Mouse (Mus musculus): ENCODE measurements at regions not wholly inside any gene's neighbourhood (a gene's known extent, or its start where the extent isn't known, plus 50 kb on each side); places are given as distances from the start of the nearest gene placed in this dataset.

GRCm38 (mm10) chr6:99804905-99805245 lies 78.7 kb upstream of the Prok2 start:
- TF ChIP-seq CEBPB (IDR thresholded peaks at IDR 0.05; ENCODE audit: low read depth) (no peak), MYOD1 (IDR thresholded peaks at IDR 0.05; ENCODE audit: control insufficient read depth, insufficient read length, low read depth) (no peak), CTCF (IDR thresholded peaks at IDR 0.05; ENCODE audit: control insufficient read depth, insufficient read depth, insufficient read length) (no peak), USF1 (IDR thresholded peaks at IDR 0.05; ENCODE audit: low read depth) (no peak), MAX (IDR thresholded peaks at IDR 0.05) (no peak), FOSL1 (IDR thresholded peaks at IDR 0.05; ENCODE audit: insufficient read depth, low read length, poor library complexity, severe bottlenecking) (no peak), MYOG (IDR thresholded peaks at IDR 0.05; ENCODE audit: control insufficient read depth, extremely low read depth, insufficient read length) (no peak)
- Histone ChIP-seq H3K36me3 (ENCODE audit: control insufficient read depth, insufficient read depth) (no peaks in the 10 kb centered on the region), H3K4me3 (ENCODE audit: insufficient read depth, poor library complexity, severe bottlenecking) (no peak overlapping the region)

GRCm38 (mm10) chr6:99803983-99804904 lies 78.1 kb upstream of the Prok2 start:
- H3K27me3 ChIP-seq (ENCODE audit: control insufficient read depth, insufficient read depth, insufficient read length), result no peaks in the 10 kb centered on the region
- no peaks in the 10 kb centered on the region for H3K79me2 ChIP-seq (ENCODE audit: control insufficient read depth, insufficient read depth)
- H3K36me3 ChIP-seq (ENCODE audit: control insufficient read depth, insufficient read depth), result no peaks in the 10 kb centered on the region
- TF ChIP-seq CEBPB (IDR thresholded peaks at IDR 0.05; ENCODE audit: low read depth) (no peak), CTCF (IDR thresholded peaks at IDR 0.05; ENCODE audit: control insufficient read depth, insufficient read depth, insufficient read length) (peak; percentile 99)
- no peak overlapping the region for H3K4me3 ChIP-seq (ENCODE audit: insufficient read depth, poor library complexity, severe bottlenecking)
- no peak overlapping the region for H3ac ChIP-seq (ENCODE audit: control insufficient read depth, insufficient read length, low read depth)
- no peaks in the 10 kb centered on the region for H3K79me3 ChIP-seq (ENCODE audit: low read depth)

More at GRCm38 (mm10) chr6:99804905-99805245, 78.7 kb upstream of the Prok2 start:
- Histone ChIP-seq H3ac (ENCODE audit: control insufficient read depth, insufficient read length, low read depth) (no peak overlapping the region), H3K27me3 (ENCODE audit: control insufficient read depth, insufficient read depth, insufficient read length) (no peaks in the 10 kb centered on the region), H3K79me3 (ENCODE audit: low read depth) (no peaks in the 10 kb centered on the region), H3K79me2 (ENCODE audit: control insufficient read depth, insufficient read depth) (no peaks in the 10 kb centered on the region)

DNA sequence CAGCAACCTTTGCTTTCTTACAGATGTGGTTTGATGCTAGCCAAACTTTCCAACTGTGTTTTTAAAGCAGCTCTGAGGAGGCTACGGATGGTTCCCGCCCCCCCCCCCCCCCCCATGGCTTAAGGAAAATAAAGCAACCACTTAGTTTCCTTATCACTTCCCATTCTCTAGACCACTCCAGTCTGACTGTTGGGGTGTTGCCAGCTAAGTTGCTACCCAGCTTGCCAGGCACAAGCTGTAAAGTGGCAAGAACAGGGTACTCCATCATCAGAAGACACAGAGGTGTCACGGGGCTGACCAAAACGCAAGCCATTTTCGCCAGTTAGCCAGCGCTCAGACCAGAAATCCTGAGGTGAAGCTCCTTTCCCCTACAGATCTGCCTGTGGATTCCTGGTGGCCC lies 74.7 kb upstream of the Prok2 start:
- Histone ChIP-seq H3ac (ENCODE audit: control insufficient read depth, insufficient read length, low read depth) (no peak overlapping the region), H3K36me3 (ENCODE audit: control insufficient read depth, insufficient read depth) (no peaks in the 10 kb centered on the region), H3K79me3 (ENCODE audit: low read depth) (no peaks in the 10 kb centered on the region), H3K27me3 (ENCODE audit: control insufficient read depth, insufficient read depth, insufficient read length) (no peaks in the 10 kb centered on the region), H3K4me3 (ENCODE audit: insufficient read depth, poor library complexity, severe bottlenecking) (no peak overlapping the region), H3K79me2 (ENCODE audit: control insufficient read depth, insufficient read depth) (no peaks in the 10 kb centered on the region)
- TF ChIP-seq FOSL1 (IDR thresholded peaks at IDR 0.05; ENCODE audit: insufficient read depth, low read length, poor library complexity, severe bottlenecking), result no peak

- no peak overlapping the region for H3K4me3 ChIP-seq (ENCODE audit: insufficient read depth, poor library complexity, severe bottlenecking)
- no peak overlapping the region for H3ac ChIP-seq (ENCODE audit: control insufficient read depth, insufficient read length, low read depth)
- no peak for TF ChIP-seq MYOG (IDR thresholded peaks at IDR 0.05; ENCODE audit: control insufficient read depth, extremely low read depth, insufficient read length)
- TF ChIP-seq MYOD1 (IDR thresholded peaks at IDR 0.05; ENCODE audit: control insufficient read depth, insufficient read length, low read depth), result no peak
- TF ChIP-seq CEBPB (IDR thresholded peaks at IDR 0.05; ENCODE audit: low read depth), result no peak
- no peak for TF ChIP-seq CTCF (IDR thresholded peaks at IDR 0.05; ENCODE audit: control insufficient read depth, insufficient read depth, insufficient read length)
- no peak for TF ChIP-seq FOSL1 (IDR thresholded peaks at IDR 0.05; ENCODE audit: insufficient read depth, low read length, poor library complexity, severe bottlenecking)
- TF ChIP-seq MAX (IDR thresholded peaks at IDR 0.05), result no peak
- TF ChIP-seq USF1 (IDR thresholded peaks at IDR 0.05; ENCODE audit: low read depth), result no peak
- no peaks in the 10 kb centered on the region for H3K79me3 ChIP-seq (ENCODE audit: low read depth)
- no peaks in the 10 kb centered on the region for H3K79me2 ChIP-seq (ENCODE audit: control insufficient read depth, insufficient read depth)
- H3K27me3 ChIP-seq (ENCODE audit: control insufficient read depth, insufficient read depth, insufficient read length), result no peaks in the 10 kb centered on the region
- no peaks in the 10 kb centered on the region for H3K36me3 ChIP-seq (ENCODE audit: control insufficient read depth, insufficient read depth)
Observed at GRCm38 (mm10) chr6:99800324-99800723, 74.1 kb upstream of the Prok2 start.

GRCm38 (mm10) chr6:99796390-99796789 lies 70.2 kb upstream of the Prok2 start:
- H3K36me3 ChIP-seq (ENCODE audit: control insufficient read depth, insufficient read depth), result no peaks in the 10 kb centered on the region
- H3K79me3 ChIP-seq (ENCODE audit: low read depth), result no peaks in the 10 kb centered on the region
- no peaks in the 10 kb centered on the region for H3K79me2 ChIP-seq (ENCODE audit: control insufficient read depth, insufficient read depth)
- peaks cover 20% of the 10 kb centered on the region for H3K27me3 ChIP-seq (ENCODE audit: control insufficient read depth, insufficient read depth, insufficient read length)
- no peak overlapping the region for H3ac ChIP-seq (ENCODE audit: control insufficient read depth, insufficient read length, low read depth)
- H3K4me3 ChIP-seq (ENCODE audit: insufficient read depth, poor library complexity, severe bottlenecking), result no peak overlapping the region
- TF ChIP-seq CEBPB (IDR thresholded peaks at IDR 0.05; ENCODE audit: low read depth) (no peak), FOSL1 (IDR thresholded peaks at IDR 0.05; ENCODE audit: insufficient read depth, low read length, poor library complexity, severe bottlenecking) (no peak), MYOD1 (IDR thresholded peaks at IDR 0.05; ENCODE audit: control insufficient read depth, insufficient read length, low read depth) (no peak), CTCF (IDR thresholded peaks at IDR 0.05; ENCODE audit: control insufficient read depth, insufficient read depth, insufficient read length) (no peak), MAX (IDR thresholded peaks at IDR 0.05) (no peak), MYOG (IDR thresholded peaks at IDR 0.05; ENCODE audit: control insufficient read depth, extremely low read depth, insufficient read length) (no peak), USF1 (IDR thresholded peaks at IDR 0.05; ENCODE audit: low read depth) (no peak)

GRCm38 (mm10) chr6:99793546-99793945 lies 67.4 kb upstream of the Prok2 start:
- H3K27me3 ChIP-seq (ENCODE audit: control insufficient read depth, insufficient read depth, insufficient read length), result peaks cover 20% of the 10 kb centered on the region
- no peaks in the 10 kb centered on the region for H3K36me3 ChIP-seq (ENCODE audit: control insufficient read depth, insufficient read depth)
- H3ac ChIP-seq (ENCODE audit: control insufficient read depth, insufficient read length, low read depth), result no peak overlapping the region
- H3K79me2 ChIP-seq (ENCODE audit: control insufficient read depth, insufficient read depth), result no peaks in the 10 kb centered on the region
- H3K79me3 ChIP-seq (ENCODE audit: low read depth), result no peaks in the 10 kb centered on the region
- no peak for TF ChIP-seq MYOD1 (IDR thresholded peaks at IDR 0.05; ENCODE audit: control insufficient read depth, insufficient read length, low read depth)
- TF ChIP-seq MAX (IDR thresholded peaks at IDR 0.05), result no peak
- no peak for TF ChIP-seq FOSL1 (IDR thresholded peaks at IDR 0.05; ENCODE audit: insufficient read depth, low read length, poor library complexity, severe bottlenecking)
- no peak for TF ChIP-seq MYOG (IDR thresholded peaks at IDR 0.05; ENCODE audit: control insufficient read depth, extremely low read depth, insufficient read length)
- H3K4me3 ChIP-seq (ENCODE audit: insufficient read depth, poor library complexity, severe bottlenecking), result no peak overlapping the region

Measured in C2C12 (cell line).